Mouse (Mus musculus): ENCODE measurements around the gene Gpx4.

The Gpx4 gene

DNA sequence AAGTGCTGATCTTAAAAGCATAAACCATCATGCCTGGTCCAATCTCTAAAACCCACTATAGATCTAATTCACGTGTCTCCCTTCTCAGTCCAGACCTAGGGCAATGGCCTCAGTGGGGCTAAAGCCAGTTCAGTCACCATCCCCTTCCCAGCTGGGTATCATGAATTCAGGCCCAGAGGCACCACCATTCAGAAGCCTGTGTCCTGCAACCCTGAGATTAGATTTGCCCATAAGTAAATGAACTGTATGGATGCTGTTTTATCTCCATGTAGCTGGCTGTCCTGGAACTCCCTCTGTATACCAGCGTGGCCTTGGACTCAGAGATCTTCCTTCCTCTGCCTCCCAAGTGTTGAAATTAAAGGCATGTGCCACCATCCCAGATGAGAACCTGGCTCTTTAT lies 56.1 kb downstream of the Gpx4 start:
- no peak for DNase-seq (ENCODE audit: low spot score in 2 of 2)

DNA sequence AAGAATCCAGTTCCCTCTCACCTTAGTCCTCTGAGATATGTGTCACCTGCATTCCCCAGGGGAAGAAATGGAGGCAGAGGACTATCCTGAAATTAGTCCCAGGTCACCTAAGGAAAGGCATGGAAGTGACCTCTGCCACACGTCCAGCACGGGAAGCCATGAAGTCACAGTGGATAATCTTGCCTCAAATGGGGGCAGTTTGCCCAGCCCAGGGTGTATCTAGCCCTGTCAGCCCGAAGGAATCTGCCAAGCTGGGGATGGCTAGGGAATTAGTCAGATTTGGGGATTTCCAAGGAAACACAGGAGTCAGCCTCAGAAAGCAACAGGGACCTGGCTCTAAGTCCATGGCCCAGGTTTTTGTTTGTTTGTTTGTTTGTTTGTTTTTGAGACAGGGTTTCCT lies 57.2 kb downstream of the Gpx4 start:
- no peak for DNase-seq (ENCODE audit: low spot score in 2 of 2)

DNA sequence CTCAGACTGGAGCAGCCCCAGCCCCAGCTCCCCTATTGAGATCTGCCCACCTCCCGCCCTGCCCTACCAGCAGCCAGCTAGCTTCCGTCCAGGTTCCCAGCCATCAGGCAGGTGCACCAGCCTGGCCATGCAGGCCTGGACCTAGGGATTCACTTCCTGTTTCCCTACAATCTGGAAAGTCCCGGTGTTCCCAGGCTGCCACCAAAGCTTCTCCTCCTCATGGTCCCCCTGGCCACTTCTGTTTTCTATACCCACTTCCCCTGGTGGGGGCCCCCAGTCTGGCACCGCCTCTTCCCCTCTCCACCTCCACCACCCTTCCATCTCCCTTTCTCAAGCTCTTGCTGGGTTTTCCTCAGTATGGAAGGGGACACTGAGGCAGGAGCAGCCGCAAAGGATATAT lies 58.5 kb downstream of the Gpx4 start, which contains the start of gene Sbno2:
Sbno2 (minus strand) TSS at position 112 of the 400 bp plus-strand sequence.
- DNase-seq (ENCODE audit: low spot score in 2 of 2): no peak

DNA sequence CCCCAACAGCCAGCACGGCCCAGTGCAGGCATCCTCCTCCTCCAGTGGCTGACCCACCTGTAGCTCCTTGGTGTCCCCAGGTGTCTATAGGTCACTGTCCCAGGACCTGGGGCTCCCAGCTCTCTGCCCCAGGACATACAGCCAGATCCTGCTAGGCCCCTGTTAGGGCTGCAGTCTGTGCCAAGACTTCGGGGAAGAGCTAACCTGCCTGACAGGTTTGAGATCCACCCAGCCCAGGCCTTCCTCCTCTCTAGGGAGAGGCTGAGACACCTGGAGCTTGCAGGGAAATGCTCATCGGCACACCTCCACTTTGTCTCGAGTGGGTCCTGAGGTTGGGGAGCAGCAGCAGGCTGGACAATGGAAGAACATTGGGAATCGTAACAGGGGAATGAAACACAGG lies 59.0 kb downstream of the Gpx4 start:
- peak in 1 of 2 experiments; percentile 46 for DNase-seq (ENCODE audit: low spot score in 2 of 2)

All from urinary bladder, postnatal 36 days (tissue).